In the genomic region with DNA sequence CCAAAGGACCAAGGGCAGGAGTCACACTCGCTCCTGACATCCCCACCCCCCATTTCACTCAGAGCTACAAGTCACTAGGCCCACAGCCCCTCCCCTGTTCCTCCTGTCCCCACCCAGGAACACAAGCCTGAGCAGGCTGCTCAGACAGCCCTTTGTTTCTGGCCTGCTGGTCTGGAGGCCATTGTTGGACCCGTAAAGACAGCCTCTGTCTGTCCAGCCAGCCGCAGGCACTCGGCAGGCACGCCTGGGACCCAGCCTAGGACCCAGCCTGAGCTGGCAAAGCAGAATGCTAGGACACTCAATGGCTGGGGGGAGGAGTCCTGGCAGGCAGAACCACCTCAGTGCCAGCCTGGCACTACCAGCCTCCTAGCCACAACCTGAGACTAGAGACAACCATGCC, we compare ENCODE assay signal across 8 mouse cellular contexts. TPM values are rescaled to one million over a fixed set of nuclear protein-coding genes. Genes with fewer than 3 reads are reported as not detected.
A peak's percentile ranks its signal among the peaks of the same experiment; 100 is the strongest.
DNase-seq lines count a peak whose midpoint lies in the region; ATAC-seq lines count a peak whose summit lies in the region.

No protein-coding gene starts in this region.

- H3K4me1 ChIP-seq in neural tube, embryonic 12.5 days: peaks cover 11% of the 10 kb centered on the region
- 0 out of 2 replicates have a peak, but pooled peaks cover 3% of the 10 kb centered on the region for H3K4me1 ChIP-seq in neural tube, embryonic 15.5 days
- H3K4me1 ChIP-seq in embryonic facial prominence, embryonic 15.5 days: no peaks in the 10 kb centered on the region
- peaks cover 15% of the 10 kb centered on the region; the same call in 1 of the 2 replicates for H3K4me1 ChIP-seq in stomach, embryonic 15.5 days

- no peaks in the 10 kb centered on the region for H3K9me3 ChIP-seq in neural tube, embryonic 12.5 days
- no peaks in the 10 kb centered on the region for H3K9me3 ChIP-seq in neural tube, embryonic 15.5 days (replicated peaks)
- H3K9me3 ChIP-seq in embryonic facial prominence, embryonic 15.5 days (replicated peaks): no peaks in the 10 kb centered on the region
- no peaks in the 10 kb centered on the region for H3K9me3 ChIP-seq in stomach, embryonic 15.5 days

- no peak overlapping the region for H3K4me3 ChIP-seq in neural tube, embryonic 12.5 days
- no peak overlapping the region for H3K4me3 ChIP-seq in neural tube, embryonic 15.5 days (replicated peaks)
- H3K4me3 ChIP-seq in embryonic facial prominence, embryonic 15.5 days (replicated peaks): no peak overlapping the region
- H3K4me3 ChIP-seq in stomach, embryonic 15.5 days (replicated peaks): no peak overlapping the region

- no peak overlapping the region for H3K9ac ChIP-seq in neural tube, embryonic 12.5 days
- no peak overlapping the region for H3K9ac ChIP-seq in neural tube, embryonic 15.5 days (replicated peaks)
- no peak overlapping the region for H3K9ac ChIP-seq in embryonic facial prominence, embryonic 15.5 days
- H3K9ac ChIP-seq in stomach, embryonic 15.5 days: no peak overlapping the region

- no peaks in the 10 kb centered on the region for H3K27me3 ChIP-seq in neural tube, embryonic 12.5 days (replicated peaks)
- no peaks in the 10 kb centered on the region for H3K27me3 ChIP-seq in neural tube, embryonic 15.5 days (replicated peaks)
- H3K27me3 ChIP-seq in embryonic facial prominence, embryonic 15.5 days: no peaks in the 10 kb centered on the region
- no peaks in the 10 kb centered on the region for H3K27me3 ChIP-seq in stomach, embryonic 15.5 days (replicated peaks)

- peaks cover 38% of the 10 kb centered on the region for H3K36me3 ChIP-seq in neural tube, embryonic 12.5 days
- H3K36me3 ChIP-seq in neural tube, embryonic 15.5 days: peaks cover 61% of the 10 kb centered on the region
- peaks cover 22% of the 10 kb centered on the region for H3K36me3 ChIP-seq in embryonic facial prominence, embryonic 15.5 days
- peaks cover 12% of the 10 kb centered on the region; the same call in 1 of the 2 replicates for H3K36me3 ChIP-seq in stomach, embryonic 15.5 days

- 32% methylated on average over 5 of the region's 5 CpGs for WGBS in neural tube, embryonic 12.5 days
- 28% methylated on average over 5 of the region's 5 CpGs for WGBS in neural tube, embryonic 15.5 days
- WGBS in embryonic facial prominence, embryonic 15.5 days: 55% methylated on average over 5 of the region's 5 CpGs
- 63% methylated on average over 5 of the region's 5 CpGs for WGBS in stomach, embryonic 15.5 days

- H3K27ac ChIP-seq in neural tube, embryonic 12.5 days: no peak overlapping the region
- no peak overlapping the region for H3K27ac ChIP-seq in neural tube, embryonic 15.5 days (replicated peaks)
- H3K27ac ChIP-seq in embryonic facial prominence, embryonic 15.5 days (replicated peaks): no peak overlapping the region
- H3K27ac ChIP-seq in stomach, embryonic 15.5 days: no peak overlapping the region

- peak; percentile 81 to 86 for DNase-seq in layer of hippocampus, adult 8-10 months (ENCODE audit: low spot score in 2 of 2)
- no peak for DNase-seq in spleen, postnatal 14 days (ENCODE audit: low spot score in 2 of 2)
- no peak for DNase-seq in natural killer cell, adult 2 months (ENCODE audit: low spot score in 2 of 2)
- DNase-seq in urinary bladder, adult 2 months (ENCODE audit: low spot score): no peak

- H3K4me2 ChIP-seq in neural tube, embryonic 12.5 days (replicated peaks): no peak overlapping the region
- no peak overlapping the region for H3K4me2 ChIP-seq in neural tube, embryonic 15.5 days
- no peak overlapping the region for H3K4me2 ChIP-seq in embryonic facial prominence, embryonic 15.5 days (replicated peaks)
- H3K4me2 ChIP-seq in stomach, embryonic 15.5 days: no peak overlapping the region

- ATAC-seq in neural tube, embryonic 12.5 days (ENCODE audit: low FRiP score, low read depth): peak; percentile 32; the same call in 1 of the 2 replicates
- no peak for ATAC-seq in neural tube, embryonic 15.5 days (ENCODE audit: low FRiP score)
- ATAC-seq in embryonic facial prominence, embryonic 15.5 days (ENCODE audit: insufficient number of reproducible peaks, low FRiP score, low TSS enrichment, low read depth): 0 out of 2 replicates have a peak, but pooled peaks have one; percentile 13
- peak; percentile 24 for ATAC-seq in stomach, embryonic 15.5 days (ENCODE audit: insufficient read depth, low FRiP score, low read depth)

RNA-seq across cellular contexts. Expression of gene Mybbp1a, which starts 14.5 kb away (rescaled TPM):
- 105 and 111 TPM in 2 replicates for polyA plus RNA-seq in neural tube, embryonic 12.5 days (2016; fragmentation: Nextera tagmentation; extraction: Ambion mirVana)
- polyA plus RNA-seq in neural tube, embryonic 15.5 days (2015; fragmentation: Nextera tagmentation; extraction: Ambion mirVana): 63.1 and 82.7 TPM in 2 replicates
- polyA plus RNA-seq in embryonic facial prominence, embryonic 15.5 days (2015; fragmentation: Nextera tagmentation; extraction: Ambion mirVana): 123 and 138 TPM in 2 replicates
- total RNA-seq in layer of hippocampus, adult 8-10 months (2022): 10 to 100 TPM; 55.2 to 64.5 (median 57.8) TPM
- 144 and 159 TPM in 2 replicates for polyA plus RNA-seq in stomach, embryonic 15.5 days (2015; fragmentation: Nextera tagmentation; extraction: Ambion mirVana)
- 55.1 and 75.5 TPM in 2 replicates for polyA plus RNA-seq in urinary bladder, adult 2 months (2012; rRNA removed)

RNA-seq across cellular contexts. Expression of gene Ggt6, which starts 20.4 kb away (rescaled TPM):
- not detected in 2 replicates for polyA plus RNA-seq in neural tube, embryonic 12.5 days (2016; fragmentation: Nextera tagmentation; extraction: Ambion mirVana)
- 1.2 TPM in 1 of 2 replicates, not detected in the other for polyA plus RNA-seq in neural tube, embryonic 15.5 days (2015; fragmentation: Nextera tagmentation; extraction: Ambion mirVana)
- polyA plus RNA-seq in embryonic facial prominence, embryonic 15.5 days (2015; fragmentation: Nextera tagmentation; extraction: Ambion mirVana): 6.3 and 7.0 TPM in 2 replicates
- total RNA-seq in layer of hippocampus, adult 8-10 months (2022): under 1 TPM in 1 of 4 experiments, not detected in 3; 0.23 TPM
- 4.7 and 4.8 TPM in 2 replicates for polyA plus RNA-seq in stomach, embryonic 15.5 days (2015; fragmentation: Nextera tagmentation; extraction: Ambion mirVana)
- 3.6 and 3.7 TPM in 2 replicates for polyA plus RNA-seq in urinary bladder, adult 2 months (2012; rRNA removed)

RNA-seq across cellular contexts. Expression of gene Spns2, which starts 34.0 kb away (rescaled TPM):
- 10.1 and 13.0 TPM in 2 replicates for polyA plus RNA-seq in neural tube, embryonic 12.5 days (2016; fragmentation: Nextera tagmentation; extraction: Ambion mirVana)
- 9.4 and 12.6 TPM in 2 replicates for polyA plus RNA-seq in neural tube, embryonic 15.5 days (2015; fragmentation: Nextera tagmentation; extraction: Ambion mirVana)
- 11.8 and 12.0 TPM in 2 replicates for polyA plus RNA-seq in embryonic facial prominence, embryonic 15.5 days (2015; fragmentation: Nextera tagmentation; extraction: Ambion mirVana)
- total RNA-seq in layer of hippocampus, adult 8-10 months (2022): 100 to 1,000 TPM in 1 of 4 experiments, 10 to 100 TPM in 3; 84.0 to 104 (median 92.3) TPM
- 4.2 and 6.0 TPM in 2 replicates for polyA plus RNA-seq in stomach, embryonic 15.5 days (2015; fragmentation: Nextera tagmentation; extraction: Ambion mirVana)
- 17.9 and 20.1 TPM in 2 replicates for polyA plus RNA-seq in urinary bladder, adult 2 months (2012; rRNA removed)

RNA-seq across cellular contexts. Expression of gene Smtnl2, which starts 44.2 kb away (rescaled TPM):
- polyA plus RNA-seq in neural tube, embryonic 12.5 days (2016; fragmentation: Nextera tagmentation; extraction: Ambion mirVana): 15.0 and 15.7 TPM in 2 replicates
- polyA plus RNA-seq in neural tube, embryonic 15.5 days (2015; fragmentation: Nextera tagmentation; extraction: Ambion mirVana): 10.2 and 16.1 TPM in 2 replicates
- polyA plus RNA-seq in embryonic facial prominence, embryonic 15.5 days (2015; fragmentation: Nextera tagmentation; extraction: Ambion mirVana): 58.8 and 64.3 TPM in 2 replicates
- total RNA-seq in layer of hippocampus, adult 8-10 months (2022): 1 to 10 TPM; 1.3 to 3.9 (median 2.0) TPM
- 50.8 and 56.0 TPM in 2 replicates for polyA plus RNA-seq in stomach, embryonic 15.5 days (2015; fragmentation: Nextera tagmentation; extraction: Ambion mirVana)
- polyA plus RNA-seq in urinary bladder, adult 2 months (2012; rRNA removed): 5.3 and 6.7 TPM in 2 replicates

Comparison
In these comparisons a context has a peak if more than half of its experiments do, and no peak if none do; other contexts are left out.
1. DNase-seq: peak in layer of hippocampus, adult 8-10 months (2 of 2); none in spleen, postnatal 14 days (0 of 2), natural killer cell, adult 2 months (0 of 2) and urinary bladder, adult 2 months (single experiment).